Mouse (Mus musculus): Measurements from ENCODE around the gene Plekhd1. TPM values are rescaled to one million over a fixed set of nuclear protein-coding genes. Genes with fewer than 3 reads are reported as not detected.

The Plekhd1 gene
- total and polyA plus RNA-seq, 3 experiments: 0.04 TPM; not detected in 2

GRCm38 (mm10) chr12:80746031-80746813 lies 53.8 kb downstream of the Plekhd1 start:
- Histone ChIP-seq H3K36me3 (ENCODE audit: control insufficient read depth in 1 of 2, insufficient read depth in 2 of 2, low read length in 2 of 2) (no peaks in the 10 kb centered on the region), H3K9ac (ENCODE audit: control insufficient read depth, low read depth, low read length, poor library complexity, severe bottlenecking) (no peak overlapping the region), H3K27ac (ENCODE audit: control insufficient read depth, low read depth, low read length) (no peak overlapping the region), H3K9me3 (replicated peaks; ENCODE audit: insufficient read depth, low read length) (no peaks in the 10 kb centered on the region), H3K4me1 (ENCODE audit: control insufficient read depth in 1 of 2, insufficient read depth in 2 of 2, low read length in 2 of 2) (no peaks in the 10 kb centered on the region; a peak in 1 of 4 replicates), H3K4me3 (ENCODE audit: control insufficient read depth in 1 of 2, insufficient read depth in 1 of 2, low read depth in 2 of 2, low read length in 2 of 2) (no peak overlapping the region), H3K27me3 (ENCODE audit: control insufficient read depth in 1 of 2, insufficient read depth in 2 of 2, low read length in 2 of 2) (no peaks in the 10 kb centered on the region), H3K79me2 (ENCODE audit: control insufficient read depth, insufficient read depth, low read length, poor library complexity) (no peaks in the 10 kb centered on the region)
- DNase-seq (ENCODE audit: low read depth, low spot score): no peak
- TF ChIP-seq CHD1 (IDR thresholded peaks at IDR 0.05; ENCODE audit: low read depth, low read length) (no peak), USF1 (IDR thresholded peaks at IDR 0.05; ENCODE audit: low read depth, low read length) (no peak), E2F4 (IDR thresholded peaks at IDR 0.05; ENCODE audit: borderline replicate concordance, low read depth, low read length) (no peak), USF2 (IDR thresholded peaks at IDR 0.05; ENCODE audit: borderline replicate concordance in 1 of 2, insufficient read depth in 1 of 2, low read depth in 1 of 2, low read length in 2 of 2) (no peak), MYB (IDR thresholded peaks at IDR 0.05; ENCODE audit: low read depth, low read length) (no peak), CTCF (IDR thresholded peaks at IDR 0.05 in 2 of 3, conservative IDR thresholded peaks at IDR 0.05 in 1 of 3; ENCODE audit: control insufficient read depth in 1 of 3, insufficient read depth in 1 of 3, low read depth in 2 of 3, low read length in 3 of 3, poor library complexity in 1 of 3, severe bottlenecking in 1 of 3) (no peak)

- 0 out of 2 replicates have a peak, but pooled peaks have one; percentile 9 for TF ChIP-seq ETS1 (IDR thresholded peaks at IDR 0.05; ENCODE audit: low read depth, low read length)
- TF ChIP-seq NRF1 (IDR thresholded peaks at IDR 0.05; ENCODE audit: insufficient read depth, low read depth, low read length, poor library complexity, severe bottlenecking): no peak
- TF ChIP-seq E2F4 (IDR thresholded peaks at IDR 0.05; ENCODE audit: borderline replicate concordance, low read depth, low read length): no peak
- no peak for TF ChIP-seq CHD1 (IDR thresholded peaks at IDR 0.05; ENCODE audit: low read depth, low read length)
Measured at GRCm38 (mm10) chr12:80751556-80751955, 59.2 kb downstream of the Plekhd1 start.

GRCm38 (mm10) chr12:80757751-80758558 lies 65.6 kb downstream of the Plekhd1 start:
- TF ChIP-seq MYC (IDR thresholded peaks at IDR 0.05; ENCODE audit: low read depth, low read length) (no peak), RCOR1 (IDR thresholded peaks at IDR 0.05; ENCODE audit: low read depth, low read length) (no peak), POLR2AphosphoS2 (IDR thresholded peaks at IDR 0.05; ENCODE audit: low read length) (no peak), TAL1 (IDR thresholded peaks at IDR 0.05; ENCODE audit: low read length) (no peak), GATA1 (IDR thresholded peaks at IDR 0.05; ENCODE audit: low read depth, low read length) (no peak), USF1 (IDR thresholded peaks at IDR 0.05; ENCODE audit: low read depth, low read length) (no peak)
- H3K9ac ChIP-seq (ENCODE audit: control insufficient read depth, low read depth, low read length, poor library complexity, severe bottlenecking): no peak overlapping the region
- H3K4me3 ChIP-seq (ENCODE audit: control insufficient read depth in 1 of 2, insufficient read depth in 1 of 2, low read depth in 2 of 2, low read length in 2 of 2): no peak overlapping the region
- H3K27ac ChIP-seq (ENCODE audit: control insufficient read depth, low read depth, low read length): no peak overlapping the region
- no peak for DNase-seq (ENCODE audit: low read depth, low spot score)
- 0 out of 4 replicates have a peak, but pooled peaks cover 0 to 2% of the 10 kb centered on the region in 2 experiments for H3K36me3 ChIP-seq (ENCODE audit: control insufficient read depth in 1 of 2, insufficient read depth in 2 of 2, low read length in 2 of 2)
- H3K9me3 ChIP-seq (replicated peaks; ENCODE audit: insufficient read depth, low read length): no peaks in the 10 kb centered on the region
- H3K4me1 ChIP-seq (ENCODE audit: control insufficient read depth in 1 of 2, insufficient read depth in 2 of 2, low read length in 2 of 2): peaks cover 0 to 3% of the 10 kb centered on the region in 2 experiments; a peak in 2 of 4 replicates
- no peaks in the 10 kb centered on the region for H3K79me2 ChIP-seq (ENCODE audit: control insufficient read depth, insufficient read depth, low read length, poor library complexity)
- H3K27me3 ChIP-seq (ENCODE audit: control insufficient read depth in 1 of 2, insufficient read depth in 2 of 2, low read length in 2 of 2): no peaks in the 10 kb centered on the region; a peak in 1 of 4 replicates

More at GRCm38 (mm10) chr12:80751556-80751955, 59.2 kb downstream of the Plekhd1 start:
- H3K79me2 ChIP-seq (ENCODE audit: control insufficient read depth, insufficient read depth, low read length, poor library complexity): no peaks in the 10 kb centered on the region
- no peaks in the 10 kb centered on the region for H3K27me3 ChIP-seq (ENCODE audit: control insufficient read depth in 1 of 2, insufficient read depth in 2 of 2, low read length in 2 of 2)
- no peak for DNase-seq (ENCODE audit: low read depth, low spot score)
- H3K27ac ChIP-seq (ENCODE audit: control insufficient read depth, low read depth, low read length): no peak overlapping the region
- H3K9ac ChIP-seq (ENCODE audit: control insufficient read depth, low read depth, low read length, poor library complexity, severe bottlenecking): no peak overlapping the region
- H3K4me3 ChIP-seq (ENCODE audit: control insufficient read depth in 1 of 2, insufficient read depth in 1 of 2, low read depth in 2 of 2, low read length in 2 of 2): no peak overlapping the region
- H3K4me1 ChIP-seq (ENCODE audit: control insufficient read depth in 1 of 2, insufficient read depth in 2 of 2, low read length in 2 of 2): peaks cover 0 to 10% of the 10 kb centered on the region in 2 experiments; a peak in 1 of 4 replicates
- no peaks in the 10 kb centered on the region for H3K9me3 ChIP-seq (replicated peaks; ENCODE audit: insufficient read depth, low read length)
- 0 out of 4 replicates have a peak, but pooled peaks cover 0 to 3% of the 10 kb centered on the region in 2 experiments for H3K36me3 ChIP-seq (ENCODE audit: control insufficient read depth in 1 of 2, insufficient read depth in 2 of 2, low read length in 2 of 2)
